Mouse (Mus musculus): ENCODE results near the gene Zg16. TPM values are rescaled to one million over a fixed set of nuclear protein-coding genes. Genes with fewer than 3 reads are reported as not detected.

The Zg16 gene
- polyA plus RNA-seq, 1 experiment: not detected

DNA sequence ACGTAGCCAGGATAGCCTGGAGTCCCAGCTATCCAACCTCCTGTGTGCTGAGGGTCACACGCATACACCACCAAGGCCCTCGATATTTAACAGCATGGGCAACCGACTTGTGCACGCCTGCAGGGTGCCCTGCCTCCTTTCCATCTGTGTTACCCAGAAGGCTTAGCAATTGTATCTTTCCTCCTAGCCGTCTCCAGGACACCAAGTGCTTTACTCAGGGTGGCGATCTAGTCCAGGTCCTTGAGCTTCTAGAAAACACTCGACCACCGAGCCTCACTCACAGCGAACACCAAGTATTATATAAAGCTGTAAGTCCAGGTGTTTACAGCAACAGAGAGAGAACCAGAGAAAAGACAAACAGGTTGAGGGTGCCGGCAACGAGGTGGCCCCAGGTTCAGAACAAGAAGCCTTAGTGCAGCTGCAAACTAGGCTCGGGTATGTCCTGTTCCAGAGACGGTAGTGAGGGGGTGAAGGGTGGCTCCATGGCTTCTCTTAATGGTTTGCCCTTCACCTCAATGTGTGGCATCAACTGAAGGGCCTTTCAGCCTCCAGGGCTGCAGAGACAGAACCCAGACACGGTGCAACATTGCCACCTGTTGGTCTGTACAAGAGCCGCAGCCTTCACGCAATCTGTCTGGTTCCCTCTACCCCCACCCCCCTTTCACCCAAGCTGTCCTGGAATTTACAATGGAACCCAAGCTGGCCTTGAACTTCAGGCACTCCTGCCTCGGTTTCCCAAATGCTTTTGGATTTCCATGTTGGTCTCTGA lies 23.3 kb upstream of the Zg16 start:
- 37% methylated on average over 18 of the region's 18 CpGs for WGBS
- no peak for TF ChIP-seq POLR2A (IDR thresholded peaks at IDR 0.05; ENCODE audit: insufficient read depth, low read depth, low read length)
- TF ChIP-seq CTCF (IDR thresholded peaks at IDR 0.05; ENCODE audit: insufficient read depth, low read depth, low read length): peak; percentile 53; the same call in 1 of the 2 replicates
- Histone ChIP-seq H3K4me1 (ENCODE audit: control insufficient read depth, insufficient read depth, low read length) (peaks cover 9% of the 10 kb centered on the region), H3K4me3 (ENCODE audit: insufficient read depth, low read depth, low read length) (no peak overlapping the region), H3K27ac (ENCODE audit: insufficient read depth, low read depth, low read length) (no peak overlapping the region)

DNA sequence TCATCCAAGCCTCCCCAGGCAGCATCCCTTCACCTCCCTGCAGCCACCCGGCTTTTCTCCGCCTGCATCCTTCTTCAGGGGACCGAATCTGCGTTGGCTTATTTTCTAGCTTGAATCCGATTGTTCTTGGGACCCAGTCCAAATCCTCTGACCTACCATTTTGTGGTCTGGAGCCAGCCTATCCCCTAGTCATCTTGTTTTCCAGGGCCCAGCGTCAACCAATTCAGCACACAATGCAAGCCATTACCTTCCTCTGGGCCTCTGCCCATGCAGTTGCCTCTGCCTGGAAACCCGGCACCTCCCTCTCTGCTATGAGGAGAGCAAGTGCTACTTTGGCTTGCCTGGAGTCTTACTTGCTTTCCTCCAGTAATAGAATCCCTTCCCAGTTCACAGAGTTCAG lies 18.4 kb upstream of the Zg16 start:
- TF ChIP-seq CTCF (IDR thresholded peaks at IDR 0.05; ENCODE audit: insufficient read depth, low read depth, low read length) (no peak), POLR2A (IDR thresholded peaks at IDR 0.05; ENCODE audit: insufficient read depth, low read depth, low read length) (no peak)
- Histone ChIP-seq H3K27ac (ENCODE audit: insufficient read depth, low read depth, low read length) (no peak overlapping the region), H3K4me3 (ENCODE audit: insufficient read depth, low read depth, low read length) (no peak overlapping the region), H3K4me1 (ENCODE audit: control insufficient read depth, insufficient read depth, low read length) (peaks cover 8% of the 10 kb centered on the region)
- 54% methylated on average over 7 of the region's 7 CpGs for WGBS

DNA sequence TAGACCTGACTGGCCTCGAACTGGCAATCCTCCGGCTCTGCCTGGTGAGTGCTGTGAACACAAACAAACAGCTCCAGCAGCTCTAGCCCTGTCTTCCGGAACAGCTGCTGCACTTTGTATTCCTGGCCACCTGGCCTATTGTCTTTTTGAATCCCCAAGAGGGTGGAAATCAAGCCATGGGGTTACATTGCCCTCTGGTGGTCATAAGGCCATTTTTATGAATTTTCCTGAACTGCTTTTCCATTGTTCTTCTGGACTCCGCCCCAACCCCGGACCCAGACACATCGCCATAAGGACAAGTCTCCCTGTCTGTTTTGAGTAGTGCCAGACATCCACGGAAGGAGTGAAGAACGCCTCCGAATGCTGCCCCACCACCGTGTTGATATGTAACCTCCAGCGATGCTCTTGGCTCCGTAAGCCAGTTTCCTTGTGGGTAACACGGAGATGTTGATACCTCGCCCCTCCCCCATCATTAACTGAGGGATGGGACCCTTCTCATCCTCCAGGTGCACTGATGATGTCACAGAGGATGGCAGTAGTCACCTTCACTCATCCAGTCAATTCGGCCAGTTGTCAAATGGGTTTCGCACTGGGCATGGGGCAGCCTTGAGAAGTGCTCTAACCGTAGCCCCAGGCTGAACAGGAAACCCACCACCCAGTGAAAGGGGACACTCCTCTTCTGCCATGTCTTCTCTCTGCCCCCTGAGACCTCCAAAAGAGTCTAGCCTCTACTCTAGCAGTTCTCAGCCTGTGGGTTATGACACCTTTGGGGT lies 17.6 kb upstream of the Zg16 start:
- WGBS: 14% methylated on average over 17 of the region's 17 CpGs
- peak overlapping the region; percentile 42 for H3K4me3 ChIP-seq (ENCODE audit: insufficient read depth, low read depth, low read length)
- H3K4me1 ChIP-seq (ENCODE audit: control insufficient read depth, insufficient read depth, low read length): peaks cover 6% of the 10 kb centered on the region
- TF ChIP-seq POLR2A (IDR thresholded peaks at IDR 0.05; ENCODE audit: insufficient read depth, low read depth, low read length): no peak
- TF ChIP-seq CTCF (IDR thresholded peaks at IDR 0.05; ENCODE audit: insufficient read depth, low read depth, low read length): peak; percentile 47
- peak overlapping the region; percentile 58; the same call in 1 of the 2 replicates for H3K27ac ChIP-seq (ENCODE audit: insufficient read depth, low read depth, low read length)

DNA sequence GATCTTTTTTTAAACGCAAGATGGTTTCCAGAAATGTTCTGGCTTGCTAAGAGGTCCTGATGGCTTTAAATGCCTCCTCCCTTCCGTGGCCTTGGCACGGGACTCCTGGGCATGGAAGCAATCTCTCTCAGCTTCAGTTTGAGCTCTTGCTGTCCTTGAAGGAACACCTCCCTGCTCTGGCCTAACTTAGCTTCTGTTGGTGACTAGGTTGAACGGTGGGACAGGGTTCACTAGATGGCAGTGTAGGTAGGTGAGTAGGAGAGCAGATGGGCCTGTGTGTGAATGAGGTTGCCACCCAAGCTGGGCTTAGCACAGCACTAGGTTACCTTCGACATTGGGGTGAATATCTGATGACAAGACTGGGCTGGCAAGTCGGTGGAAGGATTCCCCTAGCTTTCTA lies 16.8 kb upstream of the Zg16 start:
- 64% methylated on average over 6 of the region's 6 CpGs for WGBS

DNA sequence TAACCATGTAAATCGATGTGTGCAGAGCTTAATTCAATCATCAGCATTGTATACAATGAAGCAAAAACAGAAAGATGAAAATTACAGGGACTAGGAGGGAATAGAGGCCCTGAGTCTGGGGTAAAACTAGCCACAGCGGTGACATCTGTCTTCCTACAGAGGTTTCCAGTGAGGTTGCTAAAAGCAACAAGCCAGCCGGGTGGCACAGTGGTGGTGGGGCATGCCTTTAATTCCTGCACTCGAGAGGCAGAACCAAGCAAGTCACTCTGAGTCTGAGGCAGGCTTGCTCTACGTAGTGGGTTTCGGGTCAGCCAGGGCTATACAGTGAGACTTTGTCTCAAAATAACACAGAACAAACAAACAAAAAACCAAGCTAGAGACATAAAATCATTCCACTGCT lies 15.0 kb upstream of the Zg16 start:
- 77% methylated on average over 6 of the region's 6 CpGs for WGBS
- Histone ChIP-seq H3K4me1 (ENCODE audit: control insufficient read depth, insufficient read depth, low read length) (peaks cover 6% of the 10 kb centered on the region), H3K27ac (ENCODE audit: insufficient read depth, low read depth, low read length) (no peak overlapping the region), H3K4me3 (ENCODE audit: insufficient read depth, low read depth, low read length) (no peak overlapping the region)
- no peak for TF ChIP-seq POLR2A (IDR thresholded peaks at IDR 0.05; ENCODE audit: insufficient read depth, low read depth, low read length)
- no peak for TF ChIP-seq CTCF (IDR thresholded peaks at IDR 0.05; ENCODE audit: insufficient read depth, low read depth, low read length)

More for the DNA sequence above, 16.8 kb upstream of the Zg16 start:
- no peak overlapping the region for H3K27ac ChIP-seq (ENCODE audit: insufficient read depth, low read depth, low read length)
- H3K4me1 ChIP-seq (ENCODE audit: control insufficient read depth, insufficient read depth, low read length): peaks cover 6% of the 10 kb centered on the region
- no peak overlapping the region for H3K4me3 ChIP-seq (ENCODE audit: insufficient read depth, low read depth, low read length)
- TF ChIP-seq POLR2A (IDR thresholded peaks at IDR 0.05; ENCODE audit: insufficient read depth, low read depth, low read length): no peak

DNA sequence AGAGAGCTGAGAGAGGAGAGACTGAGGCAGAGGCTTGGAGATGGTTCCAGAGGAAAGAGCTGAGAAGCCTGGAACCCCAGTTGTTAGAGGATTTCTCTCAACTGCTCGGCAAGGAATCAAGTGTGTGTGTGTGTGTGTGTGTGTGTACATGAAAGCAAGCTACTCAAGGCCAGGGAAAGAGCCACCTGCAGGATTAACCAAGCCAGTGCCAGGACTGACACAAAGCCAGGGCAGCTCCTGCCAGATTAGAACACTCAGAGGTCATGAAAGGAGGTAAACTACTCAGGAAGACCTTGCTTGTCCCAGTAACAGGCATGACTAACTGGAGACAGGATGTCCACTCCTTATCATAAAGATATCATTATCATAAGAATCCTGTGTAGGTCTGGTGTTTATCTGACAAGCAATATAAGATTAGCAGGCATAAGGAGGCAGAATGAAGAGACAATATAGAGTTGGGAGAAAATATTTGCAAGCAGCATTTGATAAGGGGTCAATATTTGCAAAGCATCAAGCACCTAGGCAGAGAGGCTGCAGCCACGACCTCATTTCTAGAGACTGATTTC lies 14.4 kb upstream of the Zg16 start:
- WGBS: 40% methylated on average over 2 of the region's 2 CpGs
- H3K27ac ChIP-seq (ENCODE audit: insufficient read depth, low read depth, low read length): no peak overlapping the region
- H3K4me1 ChIP-seq (ENCODE audit: control insufficient read depth, insufficient read depth, low read length): peaks cover 6% of the 10 kb centered on the region
- H3K4me3 ChIP-seq (ENCODE audit: insufficient read depth, low read depth, low read length): no peak overlapping the region
- no peak for TF ChIP-seq POLR2A (IDR thresholded peaks at IDR 0.05; ENCODE audit: insufficient read depth, low read depth, low read length)
- TF ChIP-seq CTCF (IDR thresholded peaks at IDR 0.05; ENCODE audit: insufficient read depth, low read depth, low read length): no peak

DNA sequence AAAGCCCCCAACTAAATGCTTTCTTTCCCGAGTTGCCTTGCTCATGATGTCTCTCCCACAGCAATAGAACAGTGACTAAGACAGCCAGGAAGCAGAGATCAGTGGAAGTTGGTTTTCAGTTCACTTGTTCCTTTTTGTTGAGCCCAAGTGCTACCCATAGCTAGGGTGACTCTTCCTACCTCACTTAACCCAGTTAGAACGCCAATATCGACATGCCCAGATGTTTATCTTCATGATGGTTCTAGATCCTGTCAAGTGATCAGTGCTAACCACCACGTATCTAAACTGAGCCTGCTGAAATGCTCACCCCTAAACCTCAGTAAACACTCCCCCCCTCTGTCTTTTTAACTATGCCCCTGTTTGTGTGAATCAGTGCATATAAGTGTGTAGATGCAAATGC lies 12.4 kb upstream of the Zg16 start:
- H3K4me1 ChIP-seq (ENCODE audit: control insufficient read depth, insufficient read depth, low read length): peaks cover 2% of the 10 kb centered on the region

DNA sequence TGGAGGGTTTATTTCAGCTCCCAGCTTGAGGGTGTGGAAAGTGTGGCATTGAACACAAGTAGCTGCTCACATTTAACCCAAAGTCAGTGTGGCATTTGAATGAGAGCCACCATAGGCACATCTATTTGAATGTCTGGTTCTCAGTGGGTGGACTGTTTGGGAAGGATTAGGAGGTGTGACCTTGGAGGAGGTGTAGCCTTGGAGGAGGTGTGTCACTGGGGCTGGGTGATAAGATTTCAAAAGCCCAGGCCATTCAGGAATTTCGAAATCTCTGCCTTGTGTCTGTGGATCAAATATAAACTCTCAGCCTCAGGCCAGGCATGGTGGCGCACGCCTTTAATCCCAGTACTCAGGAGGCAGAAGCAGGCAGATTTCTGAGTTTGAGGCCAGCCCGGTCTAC lies 11.8 kb upstream of the Zg16 start:
- H3K4me3 ChIP-seq (ENCODE audit: insufficient read depth, low read depth, low read length): no peak overlapping the region
- TF ChIP-seq CTCF (IDR thresholded peaks at IDR 0.05; ENCODE audit: insufficient read depth, low read depth, low read length): no peak
- TF ChIP-seq POLR2A (IDR thresholded peaks at IDR 0.05; ENCODE audit: insufficient read depth, low read depth, low read length): no peak
- H3K4me1 ChIP-seq (ENCODE audit: control insufficient read depth, insufficient read depth, low read length): no peaks in the 10 kb centered on the region
- H3K27ac ChIP-seq (ENCODE audit: insufficient read depth, low read depth, low read length): no peak overlapping the region
- WGBS: 89% methylated on average over 4 of the region's 4 CpGs

More for the DNA sequence above, 12.4 kb upstream of the Zg16 start:
- H3K4me3 ChIP-seq (ENCODE audit: insufficient read depth, low read depth, low read length): no peak overlapping the region
- no peak overlapping the region for H3K27ac ChIP-seq (ENCODE audit: insufficient read depth, low read depth, low read length)
- WGBS: 88% methylated on average over 4 of the region's 4 CpGs
- TF ChIP-seq CTCF (IDR thresholded peaks at IDR 0.05; ENCODE audit: insufficient read depth, low read depth, low read length) (no peak), POLR2A (IDR thresholded peaks at IDR 0.05; ENCODE audit: insufficient read depth, low read depth, low read length) (no peak)

DNA sequence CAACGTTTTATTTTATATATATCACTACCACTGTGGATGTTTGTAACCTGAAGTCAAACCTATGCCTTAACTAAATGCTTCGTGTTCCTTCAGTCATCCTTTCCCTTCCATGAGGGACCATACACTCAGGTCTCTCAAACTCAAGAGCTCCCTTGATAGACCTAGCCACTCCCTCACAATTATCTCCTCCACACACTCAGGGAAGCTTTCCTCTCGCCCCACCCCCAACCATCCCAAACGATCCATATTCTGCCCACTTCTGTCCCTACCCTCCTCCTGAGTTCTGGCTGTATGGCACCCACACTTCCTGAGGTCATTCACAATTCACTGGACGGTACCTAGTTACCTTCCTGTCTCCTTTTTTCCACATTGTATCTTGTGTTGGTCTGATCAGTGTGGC lies 11.4 kb upstream of the Zg16 start:
- 89% methylated on average over 5 of the region's 5 CpGs for WGBS
- Histone ChIP-seq H3K4me3 (ENCODE audit: insufficient read depth, low read depth, low read length) (no peak overlapping the region), H3K27ac (ENCODE audit: insufficient read depth, low read depth, low read length) (no peak overlapping the region), H3K4me1 (ENCODE audit: control insufficient read depth, insufficient read depth, low read length) (no peaks in the 10 kb centered on the region)
- TF ChIP-seq CTCF (IDR thresholded peaks at IDR 0.05; ENCODE audit: insufficient read depth, low read depth, low read length) (no peak), POLR2A (IDR thresholded peaks at IDR 0.05; ENCODE audit: insufficient read depth, low read depth, low read length) (no peak)

Data from olfactory bulb, adult 2 months (tissue).